Mouse (Mus musculus) brain, embryonic 14.5 days (tissue): Measurements from ENCODE around the gene Slc8b1. TPM values are rescaled to one million over a fixed set of nuclear protein-coding genes. Genes with fewer than 3 reads are reported as not detected.

Experiments used
- DNase-seq: peaks from one replicate; pipeline ENCODE4 v3.0.0-alpha.2; 2011; ENCODE audit warnings: low read depth
- CTCF ChIP-seq: fragments of 200-500 bp; IDR thresholded peaks from 2 replicates; pipeline ENCODE4 v1.5.1; 2012; ENCODE audit warnings: inconsistent platforms, mild to moderate bottlenecking, moderate library complexity, borderline replicate concordance; ENCODE audit not compliant: insufficient read depth, insufficient read length; ENCODE audit errors: extremely low read depth
- POLR2A ChIP-seq: fragments of 200-500 bp; IDR thresholded peaks from 2 replicates; pipeline ENCODE4 v1.6.1; 2012; ENCODE audit warnings: mild to moderate bottlenecking, inconsistent platforms, borderline replicate concordance; ENCODE audit not compliant: poor library complexity, insufficient read depth, insufficient read length, severe bottlenecking; ENCODE audit errors: extremely low read depth
- polyA plus RNA-seq: library from polyadenylated mRNA; depleted of rRNA; stranded (reverse); fragments of >200 nt; gene quantifications from 2 replicates; pipeline ENCODE4 v1.2.3, GENCODE M21; 2012; rRNA removed

The Slc8b1 gene
- polyA plus RNA-seq = 3.1 and 3.5 TPM in 2 replicates

DNA sequence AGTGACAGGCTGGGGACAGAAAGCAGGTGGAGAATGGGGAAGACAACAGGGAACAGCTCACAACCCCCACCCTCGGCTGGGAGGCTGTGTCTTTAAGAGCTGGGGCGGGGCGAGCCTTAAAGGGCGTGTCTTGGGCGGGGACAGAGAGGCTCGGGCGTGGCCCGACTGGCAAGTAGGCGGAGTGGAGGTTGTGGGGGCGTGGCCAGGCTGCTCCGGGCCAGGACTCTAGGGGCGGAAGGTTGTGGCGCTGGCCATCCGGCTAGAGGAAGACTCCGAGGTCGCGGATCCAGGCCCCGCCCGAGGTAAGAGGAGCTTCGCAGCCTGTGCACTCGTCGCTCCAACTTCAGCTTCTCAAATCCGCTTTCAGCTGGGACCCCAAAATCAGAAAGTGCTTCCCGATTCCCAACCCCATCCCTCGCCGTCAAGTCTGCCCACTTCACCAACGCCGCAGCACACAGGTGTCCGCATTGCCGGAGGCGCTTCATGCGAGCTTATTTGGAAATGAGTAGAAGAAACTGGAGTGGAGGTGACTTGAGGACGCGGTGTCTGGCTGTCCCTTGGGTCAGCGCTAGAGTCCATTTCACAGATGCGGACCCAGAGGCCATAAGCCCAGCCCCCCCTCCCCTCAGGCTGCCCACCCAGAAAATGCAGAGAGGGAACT lies at the start of gene Slc8b1:
Gene Slc8b1 (plus strand): TSS at position 187 of the 661 bp plus-strand sequence.
- DNase-seq = peak; percentile 93
- TF ChIP-seq CTCF (no peak), POLR2A (no peak)

DNA sequence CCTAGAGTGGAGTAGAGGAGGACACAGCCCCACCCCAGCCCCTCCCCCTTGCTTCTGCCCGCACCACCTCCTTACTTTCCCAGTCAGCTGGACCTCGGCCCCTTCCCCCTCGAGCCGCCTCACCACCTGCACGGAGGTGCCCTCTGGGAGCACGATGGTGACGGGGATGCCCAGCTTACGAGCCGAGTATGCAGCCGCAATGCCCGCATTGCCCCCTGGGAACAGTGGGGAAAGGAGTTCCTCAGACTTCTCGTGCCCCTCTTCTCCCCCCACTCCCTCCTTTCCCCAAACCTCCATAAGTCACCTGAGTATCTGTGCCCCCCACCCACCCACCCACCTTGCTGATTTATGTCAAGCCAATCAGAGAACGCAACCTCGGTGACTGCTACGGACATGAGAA lies 49.1 kb upstream of the Slc8b1 start:
- TF ChIP-seq CTCF = no peak
- no peak for TF ChIP-seq POLR2A
- DNase-seq = no peak

DNA sequence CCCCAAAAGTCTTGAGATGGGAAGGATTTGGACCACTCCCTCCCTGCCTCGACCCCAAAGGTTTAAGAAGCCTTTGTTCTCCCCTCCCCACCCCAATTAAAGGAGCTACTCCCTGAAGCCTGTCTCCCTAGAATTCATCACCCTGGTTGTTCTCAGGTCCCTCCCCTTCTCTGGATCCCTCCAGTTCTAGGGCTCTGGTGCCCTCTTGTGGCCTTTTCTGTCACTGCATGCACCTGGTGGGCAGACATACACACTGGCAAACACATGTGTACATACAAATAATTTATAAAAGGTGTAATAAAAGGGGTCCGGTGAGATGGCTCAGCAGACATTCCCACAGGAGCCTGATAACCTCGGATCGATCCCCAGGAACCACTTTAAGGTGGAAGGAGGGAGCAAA lies 46.6 kb upstream of the Slc8b1 start:
- no peak for TF ChIP-seq POLR2A
- peak; percentile 59; the same call in 1 of the 2 replicates for TF ChIP-seq CTCF
- DNase-seq = no peak

DNA sequence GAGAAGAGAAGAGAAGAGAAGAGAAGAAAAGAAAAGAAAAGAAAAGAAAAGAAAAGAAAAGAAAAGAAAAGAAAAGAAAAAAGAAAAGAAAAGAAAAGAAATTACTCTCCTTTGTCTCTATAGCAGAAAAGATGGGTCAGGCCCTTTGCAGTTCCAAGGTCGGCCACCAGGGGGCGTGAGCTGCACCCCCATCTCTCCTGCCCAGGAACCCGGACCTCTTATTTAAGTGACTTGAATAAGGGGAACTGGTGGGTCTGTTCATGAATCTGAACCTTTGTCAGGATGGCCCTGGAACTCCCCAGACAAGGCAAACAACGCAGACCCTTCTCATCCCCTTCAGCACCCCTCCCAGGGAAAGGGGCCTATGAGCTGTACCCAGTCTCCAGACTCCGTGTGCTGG lies 45.9 kb upstream of the Slc8b1 start:
- TF ChIP-seq POLR2A (no peak), CTCF (peak; percentile 67)
- no peak for DNase-seq

DNA sequence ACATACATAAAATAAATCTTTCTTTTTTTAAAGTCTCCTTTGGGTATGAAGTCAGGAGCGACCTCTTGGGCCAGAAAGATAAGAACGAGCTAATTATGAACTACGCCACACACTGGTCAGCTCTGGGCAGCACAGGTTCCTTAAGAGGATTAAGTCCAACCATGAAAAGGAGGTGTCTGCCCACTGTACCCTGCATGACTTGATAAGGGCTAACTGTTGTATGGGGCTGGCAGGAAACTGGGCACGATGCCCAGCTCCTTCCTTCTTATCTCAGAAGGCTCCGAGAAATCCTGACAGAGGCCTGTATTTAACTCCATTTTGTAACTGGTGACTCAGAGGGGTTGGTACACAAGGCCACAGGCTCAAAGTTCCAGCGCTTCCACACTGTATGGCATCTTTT lies 45.1 kb upstream of the Slc8b1 start:
- TF ChIP-seq CTCF = no peak
- no peak for TF ChIP-seq POLR2A
- peak; percentile 74 for DNase-seq

DNA sequence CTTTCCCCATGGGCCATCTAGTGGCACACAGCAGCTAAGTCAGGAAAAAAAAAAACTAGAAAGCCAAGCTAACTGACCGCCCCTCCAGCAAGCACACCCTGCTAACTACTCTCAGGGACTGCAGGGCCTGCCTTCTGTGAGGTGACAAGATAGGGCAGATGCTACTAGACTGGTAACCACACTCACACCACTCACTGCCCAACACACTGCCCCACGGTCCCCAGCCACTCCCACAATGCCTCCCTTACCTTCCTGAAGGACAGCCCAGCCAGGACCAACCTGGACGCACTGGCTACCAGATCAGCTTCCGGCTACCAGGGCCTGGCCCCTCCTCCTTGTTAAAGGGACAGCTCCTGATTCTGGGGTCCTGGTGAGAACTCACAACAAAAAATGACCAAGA lies 43.9 kb upstream of the Slc8b1 start:
- no peak for TF ChIP-seq POLR2A
- no peak for TF ChIP-seq CTCF
- DNase-seq = no peak

- no peak for TF ChIP-seq POLR2A
- no peak for TF ChIP-seq CTCF
Observed at GRCm38 (mm10) chr5:120468336-120468735, 42.6 kb upstream of the Slc8b1 start.

GRCm38 (mm10) chr5:120468830-120469229 lies 42.1 kb upstream of the Slc8b1 start:
- no peak for DNase-seq
- no peak for TF ChIP-seq CTCF
- TF ChIP-seq POLR2A = no peak

More at GRCm38 (mm10) chr5:120468336-120468735, 42.6 kb upstream of the Slc8b1 start:
- DNase-seq = no peak

DNA sequence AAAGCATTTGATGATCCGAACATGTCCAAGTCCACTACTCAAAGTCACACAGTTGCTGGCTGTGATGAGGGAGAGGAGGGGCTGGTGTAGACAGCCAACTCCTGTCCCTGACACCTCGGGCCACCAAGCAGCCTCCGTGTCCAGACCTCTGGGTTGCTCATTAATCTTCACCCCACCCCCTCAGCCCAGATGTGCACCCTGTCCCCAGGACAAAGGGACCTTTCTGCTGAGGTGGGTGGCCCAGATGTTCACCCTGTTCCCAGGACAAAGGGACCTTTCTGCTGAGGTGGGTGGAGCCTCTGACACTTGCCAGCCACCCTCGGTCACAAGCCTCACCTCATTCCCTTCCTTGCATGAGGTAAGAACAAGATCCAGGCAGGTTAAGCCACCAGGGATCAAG lies 39.4 kb upstream of the Slc8b1 start:
- TF ChIP-seq CTCF = no peak
- TF ChIP-seq POLR2A = no peak
- DNase-seq = no peak

- no peak for TF ChIP-seq POLR2A
- TF ChIP-seq CTCF = no peak
- no peak for DNase-seq
Observed at GRCm38 (mm10) chr5:120472770-120473169, 38.2 kb upstream of the Slc8b1 start, which contains the start of gene Sdsl. Gene Sdsl, minus strand, starts transcription at chr5:120472810.

- no peak for DNase-seq
Observed at GRCm38 (mm10) chr5:120473361-120473760, 37.6 kb upstream of the Slc8b1 start.

DNA sequence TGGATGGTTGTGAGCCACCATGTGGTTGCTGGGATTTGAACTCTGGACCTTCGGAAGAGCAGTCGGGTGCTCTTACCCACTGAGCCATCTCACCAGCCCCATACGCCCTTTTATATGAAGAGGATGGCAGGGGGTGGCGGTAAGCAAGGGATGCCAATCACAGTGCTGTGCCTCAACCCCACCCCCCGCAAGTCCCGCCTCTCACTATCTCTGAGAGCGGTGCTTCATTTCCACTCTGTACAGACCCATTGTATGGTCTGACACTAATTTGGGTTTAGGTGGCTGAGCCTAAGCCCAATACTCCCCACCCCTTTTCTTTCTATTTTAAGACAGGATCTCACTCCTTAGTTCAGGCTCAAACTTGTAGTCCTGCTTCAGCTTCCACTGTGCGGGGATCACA lies 35.1 kb upstream of the Slc8b1 start:
- TF ChIP-seq POLR2A (no peak), CTCF (no peak)

More at GRCm38 (mm10) chr5:120473361-120473760, 37.6 kb upstream of the Slc8b1 start:
- TF ChIP-seq CTCF = no peak
- no peak for TF ChIP-seq POLR2A

DNA sequence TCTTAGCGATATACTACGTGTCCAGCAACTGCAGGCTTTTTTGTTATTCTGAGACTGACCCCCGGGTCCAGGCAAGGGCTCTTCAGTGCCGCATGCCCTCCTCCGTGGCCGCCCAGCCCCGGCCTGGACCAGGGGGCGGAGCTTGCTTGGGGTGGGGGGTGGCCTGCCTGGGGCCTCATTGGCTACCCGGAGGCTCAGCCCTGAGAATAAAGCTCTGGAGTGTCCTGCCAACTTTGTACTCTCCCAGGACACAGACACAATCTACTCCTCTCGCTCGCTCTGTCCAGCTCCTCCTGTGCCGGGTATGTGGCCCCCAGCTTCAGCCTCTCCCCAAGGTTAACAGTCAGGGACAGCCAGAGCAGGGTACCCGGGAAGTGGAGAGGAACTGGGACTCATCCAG lies 34.7 kb upstream of the Slc8b1 start, which contains the start of gene Sds:
Gene Sds (plus strand): TSS at position 231 of the 400 bp plus-strand sequence.
- no peak for DNase-seq
- no peak for TF ChIP-seq CTCF
- no peak for TF ChIP-seq POLR2A

More for the DNA sequence above, 35.1 kb upstream of the Slc8b1 start:
- DNase-seq = no peak
